Mouse (Mus musculus): Measurements from ENCODE around the gene Nop16.
A peak's percentile ranks its signal among the peaks of the same experiment; 100 is the strongest.

Gene Nop16

GRCm38 (mm10) chr13:54560608-54561007, 29.3 kb downstream of the Nop16 start:
- peak in 1 of 2 experiments; percentile 46 for DNase-seq (ENCODE audit: low spot score in 2 of 2)

GRCm38 (mm10) chr13:54559656-54560055, 30.2 kb downstream of the Nop16 start:
- no peak for DNase-seq (ENCODE audit: low spot score in 2 of 2)

GRCm38 (mm10) chr13:54557652-54558051, 32.2 kb downstream of the Nop16 start:
- no peak for DNase-seq (ENCODE audit: low spot score in 2 of 2)

- DNase-seq (ENCODE audit: low spot score in 2 of 2), result peak in 1 of 2 experiments; percentile 43
These were observed 33.1 kb downstream of the Nop16 start for GRCm38 (mm10) chr13:54556796-54557195.

- no peak for DNase-seq (ENCODE audit: low spot score in 2 of 2)
These were observed 33.7 kb downstream of the Nop16 start for GRCm38 (mm10) chr13:54556176-54556575.

- DNase-seq (ENCODE audit: low spot score in 2 of 2), result no peak
These were observed 41.9 kb downstream of the Nop16 start for GRCm38 (mm10) chr13:54548036-54548435.

All from left cerebral cortex, adult 9 months (tissue).